Mouse (Mus musculus) G1E (cell line): ENCODE measurements around the gene Myo16. TPM values are rescaled to one million over a fixed set of nuclear protein-coding genes. Genes with fewer than 3 reads are reported as not detected.

Source experiments
- ATAC-seq: 2 replicates; pipeline ENCODE4 v1.8.0; 2016; ENCODE audit warnings: mild to moderate bottlenecking; ENCODE audit not compliant: insufficient number of reproducible peaks, poor library complexity, low FRiP score, severe bottlenecking; ENCODE audit errors: extremely low read depth
- DNase-seq: peaks from one replicate; pipeline ENCODE4 v3.0.0; 2012; ENCODE audit warnings: low spot score
- H3K27me3 ChIP-seq: 2 replicates; pipeline ENCODE4 v1.6.1; 2012; ENCODE audit warnings: mild to moderate bottlenecking, low read length, inconsistent platforms; ENCODE audit not compliant: insufficient read depth
- H3K36me3 ChIP-seq: replicated peaks from 2 replicates; pipeline ENCODE3; 2012; ENCODE audit warnings: mild to moderate bottlenecking, inconsistent platforms
- H3K4me1 ChIP-seq: 2 replicates; pipeline ENCODE4 v1.6.1; 2012; ENCODE audit warnings: low read depth, low read length, inconsistent platforms, mixed read lengths; ENCODE audit not compliant: insufficient read depth
- H3K4me3 ChIP-seq: 2 replicates; pipeline ENCODE4 v1.5.1; 2012; ENCODE audit warnings: low read depth, mild to moderate bottlenecking, inconsistent platforms, low read length, moderate library complexity, mixed read lengths
- H3K9me3 ChIP-seq: replicated peaks from 2 replicates; pipeline ENCODE4 v1.6.1; 2012; ENCODE audit warnings: inconsistent platforms
- CTCF ChIP-seq: IDR thresholded peaks from 2 replicates; pipeline ENCODE4 v1.5.1; 2012; ENCODE audit warnings: low read depth, low read length, inconsistent platforms, mixed read lengths
- GATA1 ChIP-seq: IDR thresholded peaks from 2 replicates; pipeline ENCODE4 v1.6.1; 2012; ENCODE audit warnings: borderline replicate concordance, low read length, inconsistent platforms, mixed read lengths
- GATA2 ChIP-seq: IDR thresholded peaks from 2 replicates; pipeline ENCODE4 v1.6.1; 2012; ENCODE audit warnings: low read depth, low read length, inconsistent platforms, borderline replicate concordance
- POLR2AphosphoS5 ChIP-seq: IDR thresholded peaks from 2 replicates; pipeline ENCODE4 v1.6.1; 2012; ENCODE audit warnings: low read depth, low read length, inconsistent platforms; ENCODE audit not compliant: insufficient replicate concordance
- TAL1 ChIP-seq: conservative IDR thresholded peaks from 2 replicates; pipeline ENCODE4 v1.6.1; 2012; ENCODE audit warnings: low read depth, low read length, inconsistent platforms, mixed read lengths
- polyA plus RNA-seq: library from polyadenylated mRNA; stranded (reverse); fragments of >175 nt; gene quantifications from 2 replicates; pipeline ENCODE4 v1.2.3, GENCODE M21; 2012
- total RNA-seq, 2 experiments: library from RNA; stranded (forward) in 1 of 2; stranded (reverse) in 1 of 2; fragments of 200-1000 nt in 1 of 2; fragments of >200 nt in 1 of 2; fragmentation: Nextera tagmentation in 1 of 2; gene quantifications; 2 replicates each; pipeline ENCODE4 v1.2.3; 2014 to 2017

The Myo16 gene
- total and polyA plus RNA-seq, 3 experiments: 0.27 to 0.90 (median 0.38) TPM

- no peaks in the 10 kb centered on the region for H3K36me3 ChIP-seq
- no peak for TF ChIP-seq GATA1
- no peak for TF ChIP-seq GATA2
- TF ChIP-seq TAL1: no peak
- no peak for TF ChIP-seq POLR2AphosphoS5
- TF ChIP-seq CTCF: no peak
- no peak overlapping the region for H3K4me3 ChIP-seq
- ATAC-seq: no peak
- H3K4me1 ChIP-seq: peaks cover 4% of the 10 kb centered on the region; the same call in 1 of the 2 replicates
- no peak for DNase-seq
- peaks cover 27% of the 10 kb centered on the region for H3K27me3 ChIP-seq
- 0 out of 2 replicates have a peak, but pooled peaks cover 3% of the 10 kb centered on the region for H3K9me3 ChIP-seq
These were observed 386.0 kb downstream of the Myo16 start for GRCm38 (mm10) chr8:10539665-10540064.

GRCm38 (mm10) chr8:10545890-10546289, 392.2 kb downstream of the Myo16 start:
- TF ChIP-seq CTCF (no peak), GATA1 (no peak), POLR2AphosphoS5 (no peak), TAL1 (no peak), GATA2 (no peak)
- ATAC-seq: no peak
- H3K9me3 ChIP-seq: 0 out of 2 replicates have a peak, but pooled peaks cover 3% of the 10 kb centered on the region
- H3K36me3 ChIP-seq: no peaks in the 10 kb centered on the region
- peaks cover 35% of the 10 kb centered on the region for H3K27me3 ChIP-seq
- H3K4me3 ChIP-seq: no peak overlapping the region
- H3K4me1 ChIP-seq: peaks cover 3% of the 10 kb centered on the region; the same call in 1 of the 2 replicates
- DNase-seq: no peak

GRCm38 (mm10) chr8:10546519-10546918, 392.8 kb downstream of the Myo16 start:
- 0 out of 2 replicates have a peak, but pooled peaks cover 3% of the 10 kb centered on the region for H3K9me3 ChIP-seq
- H3K4me1 ChIP-seq: no peaks in the 10 kb centered on the region
- TF ChIP-seq POLR2AphosphoS5 (no peak), CTCF (no peak), TAL1 (no peak), GATA2 (no peak), GATA1 (no peak)
- no peaks in the 10 kb centered on the region for H3K36me3 ChIP-seq
- H3K27me3 ChIP-seq: peaks cover 34% of the 10 kb centered on the region
- DNase-seq (no peak), ATAC-seq (no peak)
- H3K4me3 ChIP-seq: no peak overlapping the region

- Histone ChIP-seq H3K4me1 (no peaks in the 10 kb centered on the region), H3K4me3 (no peak overlapping the region), H3K9me3 (0 out of 2 replicates have a peak, but pooled peaks cover 3% of the 10 kb centered on the region), H3K36me3 (no peaks in the 10 kb centered on the region), H3K27me3 (peaks cover 32% of the 10 kb centered on the region)
- TF ChIP-seq GATA2 (no peak), TAL1 (no peak), GATA1 (no peak), POLR2AphosphoS5 (no peak), CTCF (no peak)
- ATAC-seq (no peak), DNase-seq (no peak)
These were observed 394.4 kb downstream of the Myo16 start for GRCm38 (mm10) chr8:10548003-10548584.

GRCm38 (mm10) chr8:10549434-10549833, 395.7 kb downstream of the Myo16 start:
- ATAC-seq: no peak
- Histone ChIP-seq H3K4me1 (no peaks in the 10 kb centered on the region), H3K36me3 (no peaks in the 10 kb centered on the region), H3K9me3 (no peaks in the 10 kb centered on the region), H3K27me3 (peaks cover 35% of the 10 kb centered on the region), H3K4me3 (no peak overlapping the region)
- DNase-seq: no peak
- TF ChIP-seq POLR2AphosphoS5 (no peak), CTCF (no peak), GATA2 (no peak), TAL1 (no peak), GATA1 (no peak)

- DNase-seq (no peak), ATAC-seq (no peak)
- no peak for TF ChIP-seq GATA1
- no peak for TF ChIP-seq POLR2AphosphoS5
- TF ChIP-seq TAL1: no peak
- no peak for TF ChIP-seq GATA2
- no peak for TF ChIP-seq CTCF
- H3K27me3 ChIP-seq: peaks cover 46% of the 10 kb centered on the region
- H3K9me3 ChIP-seq: no peaks in the 10 kb centered on the region
- no peaks in the 10 kb centered on the region for H3K4me1 ChIP-seq
- no peaks in the 10 kb centered on the region for H3K36me3 ChIP-seq
- H3K4me3 ChIP-seq: no peak overlapping the region
These were observed 404.2 kb downstream of the Myo16 start for GRCm38 (mm10) chr8:10557961-10558360.
